Mouse (Mus musculus) forebrain, embryonic 16.5 days (tissue): ENCODE measurements around the gene Hs3st6. TPM values are rescaled to one million over a fixed set of nuclear protein-coding genes. Genes with fewer than 3 reads are reported as not detected.
"Not testable (repeated sequence)": the region's sequence is repeated elsewhere in the genome, so short reads cannot be mapped to it uniquely, and the experiment has no call there.

Experiments
- ATAC-seq: fragments of 200-750 bp; cut with Nextera tagmentation; 2 replicates; pipeline ENCODE4 v1.8.0; 2017; ENCODE audit warnings: mild to moderate bottlenecking, moderate library complexity
- H3K27ac ChIP-seq: fragments of 300-500 bp; sonication (generic); 2 replicates; pipeline ENCODE4 v1.5.1; 2014; ENCODE audit warnings: low read length, control low read depth
- H3K27me3 ChIP-seq: fragments of 300-500 bp; sonication (generic); replicated peaks from 2 replicates; pipeline ENCODE4 v1.6.1; 2014; ENCODE audit warnings: low read length; ENCODE audit not compliant: control insufficient read depth, insufficient read depth
- H3K36me3 ChIP-seq: fragments of 300-500 bp; sonication (generic); 2 replicates; pipeline ENCODE4 v1.6.1; 2014; ENCODE audit not compliant: control insufficient read depth, insufficient read depth
- H3K4me1 ChIP-seq: fragments of 300-500 bp; sonication (generic); replicated peaks from 2 replicates; pipeline ENCODE4 v1.6.1; 2014; ENCODE audit warnings: low read length; ENCODE audit not compliant: control insufficient read depth, insufficient read depth
- H3K4me2 ChIP-seq: fragments of 300-500 bp; sonication (generic); 2 replicates; pipeline ENCODE4 v1.6.1; 2014; ENCODE audit warnings: mild to moderate bottlenecking, low read length, control low read depth
- H3K4me3 ChIP-seq: fragments of 300-500 bp; sonication (generic); replicated peaks from 2 replicates; pipeline ENCODE4 v1.5.1; 2014; ENCODE audit warnings: mild to moderate bottlenecking, low read length, control low read depth
- H3K9ac ChIP-seq: fragments of 300-500 bp; sonication (generic); replicated peaks from 2 replicates; pipeline ENCODE4 v1.6.1; 2014; ENCODE audit warnings: low read depth, low read length, control low read depth
- H3K9me3 ChIP-seq: fragments of 300-500 bp; sonication (generic); 2 replicates; pipeline ENCODE4 v1.6.1; 2016; ENCODE audit warnings: low read length; ENCODE audit not compliant: control insufficient read depth
- WGBS: fragments of 180-500 bp; shearing (Covaris S2); extraction: QIAGEN DNeasy Blood & Tissue Kit; methylation state at CpG from one replicate; pipeline ENCODE4 v1.1.7; 2014; 5-methylcytosine and 5-hydroxymethylcytosine counted together
- polyA plus RNA-seq: library from polyadenylated mRNA; unstranded; fragments of >200 nt; fragmentation: Nextera tagmentation; extraction: Ambion mirVana; gene quantifications from 2 replicates; pipeline ENCODE4 v1.2.1, GENCODE M21; 2015

Hs3st6 gene
- polyA plus RNA-seq, 1 experiment from 2014 or later = not detected

GRCm38 (mm10) chr17:24718938-24719337, 33.9 kb upstream of the Hs3st6 start:
- H3K27ac ChIP-seq, H3K36me3 ChIP-seq, H3K9me3 ChIP-seq, ATAC-seq, H3K27me3 ChIP-seq: not testable (repeated sequence)
- Histone ChIP-seq H3K9ac (peak overlapping the region; percentile 92), H3K4me3 (peak overlapping the region; percentile 92), H3K4me2 (peak overlapping the region; percentile 62), H3K4me1 (peaks cover 33% of the 10 kb centered on the region)
- WGBS = 67% methylated on average over 5 of the region's 5 CpGs

DNA sequence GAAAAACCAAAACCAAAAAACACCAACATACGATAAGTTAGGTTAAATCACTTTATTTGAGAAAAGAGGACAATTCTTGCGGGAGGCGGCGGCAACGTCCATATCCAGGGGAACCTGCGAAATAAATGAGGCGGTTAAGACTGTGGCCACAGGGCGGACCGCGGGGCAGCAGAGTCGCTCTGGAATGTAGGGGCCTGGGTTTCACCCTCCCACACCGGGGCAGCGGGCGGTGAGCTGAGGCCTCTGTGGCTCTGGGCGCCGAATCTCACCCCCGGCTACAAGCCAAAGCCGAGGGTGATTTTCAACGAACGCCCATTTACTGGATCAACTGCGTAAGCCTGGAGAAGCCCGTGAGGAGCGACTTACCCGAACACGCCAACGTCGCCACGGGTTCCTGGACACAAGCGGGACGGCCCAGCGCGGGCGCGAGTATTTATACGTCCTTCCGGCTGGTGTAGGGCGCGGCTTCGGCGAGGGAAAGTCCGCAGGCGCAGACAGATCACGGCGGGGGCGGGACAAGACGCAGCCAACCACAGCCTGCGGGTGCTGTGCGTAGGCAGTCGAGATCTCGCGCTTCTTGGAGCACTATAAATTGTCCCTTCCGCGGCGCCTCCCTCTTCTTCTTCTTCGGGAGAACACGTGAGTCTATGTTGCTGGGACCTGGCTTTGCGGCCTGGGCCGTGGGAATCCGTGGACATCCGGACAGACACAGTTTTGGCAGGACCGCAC, 33.1 kb upstream of the Hs3st6 start:
- under 1% methylated on average over 61 of the region's 61 CpGs for WGBS
- H3K27me3 ChIP-seq = no peaks in the 10 kb centered on the region
- ATAC-seq = peak; percentile 99
- H3K9ac ChIP-seq = peak overlapping the region; percentile 92
- peaks cover 33% of the 10 kb centered on the region for H3K4me1 ChIP-seq
- H3K4me3 ChIP-seq = peak overlapping the region; percentile 92
- H3K9me3 ChIP-seq = no peaks in the 10 kb centered on the region
- H3K4me2 ChIP-seq = peak overlapping the region; percentile 80
- peaks cover 7% of the 10 kb centered on the region for H3K36me3 ChIP-seq
- H3K27ac ChIP-seq = peak overlapping the region; percentile 76

- Histone ChIP-seq H3K4me3 (peak overlapping the region; percentile 92), H3K4me1 (peaks cover 33% of the 10 kb centered on the region), H3K4me2 (peak overlapping the region; percentile 80), H3K9ac (peak overlapping the region; percentile 70)
- not testable (repeated sequence) for H3K27me3 ChIP-seq, H3K9me3 ChIP-seq, ATAC-seq, H3K27ac ChIP-seq, H3K36me3 ChIP-seq
- WGBS = 2% methylated on average over 10 of the region's 11 CpGs
Measured at GRCm38 (mm10) chr17:24720616-24721015, 32.2 kb upstream of the Hs3st6 start.

DNA sequence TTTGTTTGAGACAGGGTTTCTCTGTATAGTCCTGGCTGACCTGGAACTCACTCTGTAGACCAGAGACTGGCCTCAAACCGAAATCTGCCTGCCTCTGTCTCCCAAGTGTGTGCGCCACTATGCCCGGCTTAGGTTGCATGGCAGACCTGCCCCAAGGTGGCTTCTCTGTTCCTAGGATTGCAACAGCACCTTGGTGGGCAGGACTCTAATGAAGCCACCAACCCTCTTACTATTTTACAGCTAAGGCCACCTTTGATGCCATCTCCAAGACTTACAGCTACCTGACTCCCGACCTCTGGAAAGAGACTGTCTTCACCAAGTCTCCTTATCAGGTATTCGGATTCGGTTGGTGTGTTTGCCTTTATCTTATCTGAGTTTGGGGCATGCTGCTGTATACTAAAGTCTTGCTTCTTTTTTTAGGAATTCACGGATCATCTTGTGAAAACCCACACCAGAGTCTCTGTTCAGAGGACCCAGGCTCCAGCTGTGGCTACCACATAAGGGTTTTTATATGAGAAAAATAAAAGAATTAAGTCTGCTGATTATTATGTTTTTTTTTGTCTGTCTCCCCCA, 31.3 kb upstream of the Hs3st6 start:
- not testable (repeated sequence) for H3K36me3 ChIP-seq

GRCm38 (mm10) chr17:24722220-24722924, 30.4 kb upstream of the Hs3st6 start:
- Histone ChIP-seq H3K9ac (no peak overlapping the region), H3K9me3 (no peaks in the 10 kb centered on the region), H3K27ac (no peak overlapping the region), H3K36me3 (peaks cover 7% of the 10 kb centered on the region), H3K4me1 (peaks cover 33% of the 10 kb centered on the region), H3K27me3 (0 out of 2 replicates have a peak, but pooled peaks cover 2% of the 10 kb centered on the region), H3K4me2 (no peak overlapping the region), H3K4me3 (no peak overlapping the region)
- WGBS = 35% methylated on average over 13 of the region's 13 CpGs
- ATAC-seq = no peak

More for the DNA sequence above, 31.3 kb upstream of the Hs3st6 start:
- H3K27ac ChIP-seq, H3K9me3 ChIP-seq, H3K27me3 ChIP-seq, H3K9ac ChIP-seq, ATAC-seq: not testable (repeated sequence)
- Histone ChIP-seq H3K4me1 (peaks cover 33% of the 10 kb centered on the region), H3K4me3 (0 out of 2 replicates have a peak overlapping the region, but pooled peaks have one; percentile 12), H3K4me2 (peak overlapping the region; percentile 30)
- 72% methylated on average over 7 of the region's 7 CpGs for WGBS

- no peak overlapping the region; the same call in 1 of the 2 replicates for H3K27ac ChIP-seq
- WGBS = 3% methylated on average over 12 of the region's 12 CpGs
Measured at GRCm38 (mm10) chr17:24723122-24723880, 29.5 kb upstream of the Hs3st6 start.

DNA sequence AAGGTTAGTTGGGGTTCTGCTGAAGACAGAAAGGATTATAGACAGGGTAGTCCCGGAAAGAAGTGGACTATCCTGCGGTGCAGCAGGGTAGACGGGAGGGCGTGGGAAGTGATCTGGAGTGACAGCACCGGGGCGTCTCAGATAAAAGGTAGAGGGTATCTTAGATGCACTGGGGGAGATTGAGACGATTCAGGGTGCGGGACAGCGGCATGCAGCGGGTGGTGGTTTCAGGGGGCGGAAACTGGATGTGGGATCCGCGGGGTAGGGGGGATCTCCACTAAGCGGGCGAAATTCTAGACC, 29.0 kb upstream of the Hs3st6 start:
- H3K4me1 ChIP-seq = peaks cover 32% of the 10 kb centered on the region
- H3K9me3 ChIP-seq = no peaks in the 10 kb centered on the region
- peak overlapping the region; percentile 26; the same call in 1 of the 2 replicates for H3K27ac ChIP-seq
- H3K4me2 ChIP-seq = peak overlapping the region; percentile 78
- ATAC-seq = peak; percentile 0; the same call in 1 of the 2 replicates
- peaks cover 7% of the 10 kb centered on the region for H3K36me3 ChIP-seq
- 0 out of 2 replicates have a peak, but pooled peaks cover 2% of the 10 kb centered on the region for H3K27me3 ChIP-seq
- peak overlapping the region; percentile 72 for H3K4me3 ChIP-seq
- peak overlapping the region; percentile 83 for H3K9ac ChIP-seq
- under 1% methylated on average over 15 of the region's 15 CpGs for WGBS

More at GRCm38 (mm10) chr17:24723122-24723880, 29.5 kb upstream of the Hs3st6 start:
- Histone ChIP-seq H3K4me3 (peak overlapping the region; percentile 72), H3K27me3 (0 out of 2 replicates have a peak, but pooled peaks cover 2% of the 10 kb centered on the region), H3K4me2 (peak overlapping the region; percentile 78), H3K36me3 (peaks cover 7% of the 10 kb centered on the region), H3K4me1 (peaks cover 33% of the 10 kb centered on the region), H3K9me3 (no peaks in the 10 kb centered on the region), H3K9ac (peak overlapping the region; percentile 83)
- ATAC-seq = no peak

- Histone ChIP-seq H3K27me3 (0 out of 2 replicates have a peak, but pooled peaks cover 2% of the 10 kb centered on the region), H3K36me3 (peaks cover 7% of the 10 kb centered on the region), H3K9me3 (no peaks in the 10 kb centered on the region), H3K4me1 (peaks cover 28% of the 10 kb centered on the region), H3K4me2 (peak within 1 kb of the TSS; percentile 78), H3K9ac (peak within 1 kb of the TSS; percentile 83), H3K4me3 (peak within 1 kb of the TSS; percentile 72), H3K27ac (peak within 1 kb of the TSS; percentile 26)
- WGBS = under 1% methylated on average over 30 of the region's 30 CpGs
- ATAC-seq = peak; percentile 57
Measured at GRCm38 (mm10) chr17:24724184-24724583, 28.6 kb upstream of the Hs3st6 start, which contains the start of gene Ndufb10. Ndufb10 (minus strand) TSS chr17:24724478.
